7 mouse cellular contexts compared by ENCODE assay signal in genomic region chr16:34967120-34967800, GRCm38 (mm10). TPM values are rescaled to one million over a fixed set of nuclear protein-coding genes. Genes with fewer than 3 reads are reported as not detected.
A peak's percentile ranks its signal among the peaks of the same experiment; 100 is the strongest.
DNase-seq lines count a peak whose midpoint lies in the region; ATAC-seq lines count a peak whose summit lies in the region.

No protein-coding gene starts in this region.

- peaks cover 11% of the 10 kb centered on the region; the same call in 1 of the 2 replicates for H3K36me3 ChIP-seq in intestine, embryonic 15.5 days
- H3K36me3 ChIP-seq in stomach, embryonic 14.5 days (ENCODE audit: control insufficient read depth, insufficient read depth, low read length) = peaks cover 18% of the 10 kb centered on the region

- H3K4me1 ChIP-seq in intestine, embryonic 15.5 days (replicated peaks) = peaks cover 17% of the 10 kb centered on the region
- H3K4me1 ChIP-seq in stomach, embryonic 14.5 days (ENCODE audit: control insufficient read depth, insufficient read depth, low read length) = peaks cover 22% of the 10 kb centered on the region; the same call in 1 of the 2 replicates

- no peak overlapping the region for H3K9ac ChIP-seq in intestine, embryonic 15.5 days
- no peak overlapping the region for H3K9ac ChIP-seq in stomach, embryonic 14.5 days (replicated peaks; ENCODE audit: low read depth, low read length)

- 47% methylated on average over 10 of the region's 10 CpGs for WGBS in intestine, embryonic 15.5 days
- WGBS in stomach, embryonic 14.5 days = 53% methylated on average over 10 of the region's 10 CpGs

- peak; percentile 84 for DNase-seq in adrenal gland, postnatal 14 days
- DNase-seq in embryo, embryonic 11 days = peak; percentile 88
- DNase-seq in gastrocnemius, postnatal 36 days = peak; percentile 61 to 70
- DNase-seq in left cerebral cortex, adult 9 months (ENCODE audit: low spot score in 2 of 2) = peak; percentile 30 to 83

- peak; percentile 88 for ATAC-seq in intestine, embryonic 15.5 days
- ATAC-seq in megakaryocyte-erythroid progenitor cell, adult 5-6 weeks (replicated peaks; ENCODE audit: low FRiP score, low TSS enrichment, poor library complexity, severe bottlenecking) = peak; percentile 77; the same call in 1 of the 2 replicates
- peak; percentile 86 for ATAC-seq in stomach, embryonic 14.5 days (ENCODE audit: insufficient number of reproducible peaks, insufficient read depth, low FRiP score, low read depth)

- peak overlapping the region; percentile 51; the same call in 1 of the 2 replicates for H3K27ac ChIP-seq in intestine, embryonic 15.5 days
- peak overlapping the region; percentile 80; the same call in 1 of the 2 replicates for H3K27ac ChIP-seq in stomach, embryonic 14.5 days (ENCODE audit: low read length)

- no peaks in the 10 kb centered on the region for H3K9me3 ChIP-seq in intestine, embryonic 15.5 days
- H3K9me3 ChIP-seq in stomach, embryonic 14.5 days (ENCODE audit: control insufficient read depth, low read depth, low read length) = no peaks in the 10 kb centered on the region

- intact Hi-C loops in gastrocnemius, postnatal 36 days (cut with DNase I) = loop anchor here (1.0 kb wide), 2 partner anchors 46 to 65 kb away; no protein-coding TSS in a partner anchor

- H3K4me3 ChIP-seq in intestine, embryonic 15.5 days (replicated peaks) = no peak overlapping the region
- no peak overlapping the region for H3K4me3 ChIP-seq in stomach, embryonic 14.5 days (ENCODE audit: low read depth, low read length)

- no peak overlapping the region for H3K4me2 ChIP-seq in intestine, embryonic 15.5 days (replicated peaks)
- no peak overlapping the region for H3K4me2 ChIP-seq in stomach, embryonic 14.5 days (replicated peaks; ENCODE audit: low read depth, low read length)

- H3K27me3 ChIP-seq in intestine, embryonic 15.5 days (replicated peaks) = no peaks in the 10 kb centered on the region
- no peaks in the 10 kb centered on the region for H3K27me3 ChIP-seq in stomach, embryonic 14.5 days (ENCODE audit: control insufficient read depth, insufficient read depth, low read length)

RNA-seq across cellular contexts. Expression of gene Hacd2, which starts 55.0 kb away (rescaled TPM):
- total RNA-seq in adrenal gland, postnatal 14 days (2021) = 39.1 and 50.5 TPM in 2 replicates
- 1 to 10 TPM; 2.7 to 3.2 TPM for total RNA-seq in gastrocnemius, postnatal 36 days (2021)
- polyA plus RNA-seq in intestine, embryonic 15.5 days (2015; fragmentation: Nextera tagmentation; extraction: Ambion mirVana) = 92.3 and 112 TPM in 2 replicates
- 16.3 and 34.3 TPM in 2 replicates for total RNA-seq in megakaryocyte-erythroid progenitor cell, adult 5-6 weeks (2014; fragmentation: Nextera tagmentation)
- 6.4 and 8.9 TPM in 2 replicates for total RNA-seq in megakaryocyte-erythroid progenitor cell, adult 5-6 weeks (2017)
- polyA plus RNA-seq in stomach, embryonic 14.5 days (2014; fragmentation: Nextera tagmentation; extraction: Ambion mirVana) = 47.6 and 50.3 TPM in 2 replicates
